Mouse (Mus musculus): ENCODE measurements around the gene Ssbp4. TPM values are rescaled to one million over a fixed set of nuclear protein-coding genes. Genes with fewer than 3 reads are reported as not detected.

Gene Ssbp4
- polyA plus RNA-seq, 2 experiments: 36.3 to 49.5 TPM

DNA sequence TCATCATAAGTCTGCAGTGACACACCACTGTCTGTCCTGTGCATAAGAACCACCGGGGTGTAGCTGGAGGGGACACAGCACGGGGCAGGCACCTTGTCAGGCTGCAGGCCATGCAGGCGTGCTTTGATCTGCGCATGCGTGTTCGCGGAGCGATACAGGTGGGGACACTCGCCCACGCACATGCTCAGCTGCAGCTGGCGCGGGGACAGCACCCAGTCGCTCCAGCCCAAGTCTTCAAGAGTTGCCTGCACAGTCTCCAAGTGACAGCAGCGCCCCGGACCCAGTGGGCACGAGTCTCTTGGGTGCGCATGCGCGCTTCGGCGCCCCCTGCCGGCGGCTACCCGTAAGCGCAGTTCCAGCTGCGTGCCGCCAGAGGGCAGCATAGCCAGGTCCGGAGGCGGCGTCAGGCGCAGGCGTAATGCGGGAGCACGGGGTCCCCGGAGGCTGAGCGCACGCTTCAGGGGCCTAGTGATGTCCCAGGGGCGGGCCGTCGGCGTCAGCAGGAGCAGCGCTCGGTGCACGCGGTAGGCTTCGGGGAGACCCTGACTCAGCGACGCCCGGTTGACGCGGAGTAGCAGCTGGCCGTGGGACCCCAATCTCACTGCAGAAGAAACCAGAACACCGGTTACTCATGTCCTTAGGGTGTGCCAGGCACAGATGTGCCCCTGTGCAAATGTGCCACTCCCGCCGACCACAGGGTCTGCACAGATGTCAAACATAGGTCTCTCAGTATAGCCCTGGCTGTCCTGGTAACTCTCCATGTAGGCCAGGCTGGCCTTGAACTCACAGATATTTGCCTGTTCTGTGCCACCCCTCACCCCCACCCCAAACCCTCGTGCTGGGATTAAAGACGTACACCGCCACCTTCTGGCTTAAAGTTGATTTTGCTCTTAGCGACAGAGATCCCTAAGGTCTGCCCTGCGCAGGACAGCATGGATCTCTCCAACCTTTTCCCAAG, 21.2 kb upstream of the Ssbp4 start:
- DNase-seq (ENCODE audit: low read depth in 3 of 3, low spot score in 3 of 3): peak in 2 of 3 experiments; percentile 62 to 76
- 1% methylated on average over 60 of the region's 60 CpGs for WGBS (ENCODE audit: insufficient replicate concordance)
- peak overlapping the region; percentile 57 for H3K27ac ChIP-seq

DNA sequence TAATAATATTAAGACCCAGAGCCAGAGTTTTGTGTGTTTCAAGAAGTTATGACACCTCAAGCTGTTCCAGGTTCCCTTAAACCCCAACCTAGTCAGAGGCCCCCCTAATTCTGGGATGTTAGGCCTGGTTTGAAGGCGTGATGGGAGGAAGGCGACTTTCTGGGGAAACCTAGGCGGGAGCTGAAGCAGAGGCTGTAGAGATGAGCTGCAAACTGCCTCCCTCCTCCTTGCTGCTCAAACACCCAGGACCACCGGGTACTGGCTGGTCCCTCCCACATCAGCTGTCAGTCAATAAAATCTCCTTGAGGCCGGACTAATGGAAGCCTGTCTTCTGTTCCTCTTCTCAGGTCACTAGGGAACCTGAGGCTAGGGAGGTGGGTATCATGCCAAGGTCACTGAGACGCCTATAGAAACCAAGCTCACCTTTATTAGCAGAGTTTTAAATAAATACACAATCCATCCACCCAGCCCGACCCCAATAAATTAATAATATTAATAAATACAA, 20.4 kb upstream of the Ssbp4 start:
- peaks cover 17 to 25% of the 10 kb centered on the region in 2 experiments for H3K4me1 ChIP-seq (replicated peaks; ENCODE audit: control insufficient read depth in 2 of 2, insufficient read depth in 2 of 2, low read length in 1 of 2)
- TF ChIP-seq EP300 (IDR thresholded peaks at IDR 0.05; ENCODE audit: low read depth) (no peak), CTCF (IDR thresholded peaks at IDR 0.05; ENCODE audit: low read depth) (no peak)
- H3K27me3 ChIP-seq (ENCODE audit: control insufficient read depth, insufficient read depth, low read length): peaks cover 8% of the 10 kb centered on the region
- peak overlapping the region in 1 of 2 experiments; percentile 71; a peak in 2 of 4 replicates for H3K4me3 ChIP-seq (ENCODE audit: insufficient read depth in 1 of 2, low read depth in 2 of 2, low read length in 2 of 2)
- no peaks in the 10 kb centered on the region for H3K36me3 ChIP-seq (replicated peaks; ENCODE audit: control insufficient read depth, insufficient read depth, low read depth)
- WGBS (ENCODE audit: insufficient replicate concordance): 59% methylated on average over 7 of the region's 7 CpGs
- peak overlapping the region; percentile 81 for H3K4me2 ChIP-seq (ENCODE audit: low read depth)
- ATAC-seq (ENCODE audit: insufficient read depth) (no peak), DNase-seq (ENCODE audit: low read depth in 3 of 3, low spot score in 3 of 3) (no peak)
- H3K9me3 ChIP-seq (ENCODE audit: control insufficient read depth, low read length): no peaks in the 10 kb centered on the region
- H3K9ac ChIP-seq (replicated peaks): peak overlapping the region; percentile 72
- peak overlapping the region; percentile 57 for H3K27ac ChIP-seq

More for the DNA sequence above, 21.2 kb upstream of the Ssbp4 start:
- H3K27me3 ChIP-seq (ENCODE audit: control insufficient read depth, insufficient read depth, low read length): peaks cover 8% of the 10 kb centered on the region
- H3K4me1 ChIP-seq (replicated peaks; ENCODE audit: control insufficient read depth in 2 of 2, insufficient read depth in 2 of 2, low read length in 1 of 2): peaks cover 12 to 22% of the 10 kb centered on the region in 2 experiments
- H3K9me3 ChIP-seq (ENCODE audit: control insufficient read depth, low read length): no peaks in the 10 kb centered on the region
- ATAC-seq (ENCODE audit: insufficient read depth): peak; percentile 79
- TF ChIP-seq EP300 (IDR thresholded peaks at IDR 0.05; ENCODE audit: low read depth): no peak
- TF ChIP-seq CTCF (IDR thresholded peaks at IDR 0.05; ENCODE audit: low read depth): peak; percentile 100
- H3K4me3 ChIP-seq (ENCODE audit: insufficient read depth in 1 of 2, low read depth in 2 of 2, low read length in 2 of 2): peak overlapping the region; percentile 71
- H3K9ac ChIP-seq (replicated peaks): peak overlapping the region; percentile 72
- no peaks in the 10 kb centered on the region for H3K36me3 ChIP-seq (replicated peaks; ENCODE audit: control insufficient read depth, insufficient read depth, low read depth)
- H3K4me2 ChIP-seq (ENCODE audit: low read depth): peak overlapping the region; percentile 81

DNA sequence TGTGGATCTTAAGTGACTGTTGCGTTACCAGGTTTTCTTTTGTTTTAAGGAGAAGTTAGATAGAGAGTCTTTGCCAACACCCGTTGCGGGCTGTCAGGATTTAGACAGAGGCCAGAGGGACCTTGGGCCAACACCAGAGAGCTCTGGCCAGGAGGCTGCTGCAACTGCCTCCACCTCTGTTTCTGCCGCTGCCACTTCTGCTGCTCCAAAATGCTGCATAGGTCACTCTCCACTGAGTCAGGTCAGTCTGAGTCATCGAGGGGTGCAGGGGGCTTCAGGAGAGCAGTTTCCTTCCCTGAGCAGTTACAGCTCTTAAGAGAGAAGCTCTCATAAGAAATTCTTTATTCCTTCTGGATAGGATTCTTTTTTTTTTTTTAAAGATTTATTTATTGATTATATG, 18.4 kb upstream of the Ssbp4 start:
- Histone ChIP-seq H3K27ac (no peak overlapping the region), H3K4me3 (ENCODE audit: insufficient read depth in 1 of 2, low read depth in 2 of 2, low read length in 2 of 2) (no peak overlapping the region), H3K9me3 (ENCODE audit: control insufficient read depth, low read length) (no peaks in the 10 kb centered on the region), H3K4me2 (ENCODE audit: low read depth) (no peak overlapping the region), H3K9ac (replicated peaks) (no peak overlapping the region), H3K36me3 (replicated peaks; ENCODE audit: control insufficient read depth, insufficient read depth, low read depth) (no peaks in the 10 kb centered on the region), H3K27me3 (ENCODE audit: control insufficient read depth, insufficient read depth, low read length) (peaks cover 8% of the 10 kb centered on the region), H3K4me1 (replicated peaks; ENCODE audit: control insufficient read depth in 2 of 2, insufficient read depth in 2 of 2, low read length in 1 of 2) (peaks cover 35 to 41% of the 10 kb centered on the region in 2 experiments)
- DNase-seq (ENCODE audit: low read depth in 3 of 3, low spot score in 3 of 3) (no peak), ATAC-seq (ENCODE audit: insufficient read depth) (no peak)
- TF ChIP-seq EP300 (IDR thresholded peaks at IDR 0.05; ENCODE audit: low read depth) (no peak), CTCF (IDR thresholded peaks at IDR 0.05; ENCODE audit: low read depth) (no peak)
- WGBS (ENCODE audit: insufficient replicate concordance): 73% methylated on average over 5 of the region's 5 CpGs

DNA sequence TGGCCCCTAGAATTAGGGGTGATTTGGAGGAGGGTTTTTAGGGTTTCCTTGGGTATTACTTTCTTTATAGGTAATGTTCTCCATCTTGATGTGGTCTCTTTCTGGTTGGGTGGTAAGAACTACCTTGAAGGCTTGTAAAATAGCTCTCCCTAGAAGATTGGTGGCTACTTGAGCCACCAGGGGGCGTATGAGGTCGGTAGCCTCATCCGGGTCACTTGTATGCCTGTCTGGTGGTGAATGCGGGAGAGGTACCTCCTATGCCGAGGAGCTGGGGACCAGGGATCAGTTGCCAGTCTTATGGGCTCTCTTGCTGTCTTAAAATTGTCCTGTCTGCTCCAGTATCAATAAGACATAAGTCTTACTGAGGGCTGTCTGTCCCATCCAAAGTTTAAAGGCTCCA, 16.4 kb upstream of the Ssbp4 start:
- peaks cover 41 to 42% of the 10 kb centered on the region in 2 experiments for H3K4me1 ChIP-seq (replicated peaks; ENCODE audit: control insufficient read depth in 2 of 2, insufficient read depth in 2 of 2, low read length in 1 of 2)
- no peak overlapping the region for H3K9ac ChIP-seq (replicated peaks)
- TF ChIP-seq CTCF (IDR thresholded peaks at IDR 0.05; ENCODE audit: low read depth): peak; percentile 83
- TF ChIP-seq EP300 (IDR thresholded peaks at IDR 0.05; ENCODE audit: low read depth): no peak
- 27% methylated on average over 5 of the region's 5 CpGs for WGBS (ENCODE audit: insufficient replicate concordance)
- DNase-seq (ENCODE audit: low read depth in 3 of 3, low spot score in 3 of 3) (no peak), ATAC-seq (ENCODE audit: insufficient read depth) (no peak)
- H3K4me3 ChIP-seq (ENCODE audit: insufficient read depth in 1 of 2, low read depth in 2 of 2, low read length in 2 of 2): no peak overlapping the region
- H3K27ac ChIP-seq: no peak overlapping the region
- no peaks in the 10 kb centered on the region for H3K36me3 ChIP-seq (replicated peaks; ENCODE audit: control insufficient read depth, insufficient read depth, low read depth)
- no peaks in the 10 kb centered on the region for H3K9me3 ChIP-seq (ENCODE audit: control insufficient read depth, low read length)
- H3K27me3 ChIP-seq (ENCODE audit: control insufficient read depth, insufficient read depth, low read length): no peaks in the 10 kb centered on the region
- no peak overlapping the region for H3K4me2 ChIP-seq (ENCODE audit: low read depth)

DNA sequence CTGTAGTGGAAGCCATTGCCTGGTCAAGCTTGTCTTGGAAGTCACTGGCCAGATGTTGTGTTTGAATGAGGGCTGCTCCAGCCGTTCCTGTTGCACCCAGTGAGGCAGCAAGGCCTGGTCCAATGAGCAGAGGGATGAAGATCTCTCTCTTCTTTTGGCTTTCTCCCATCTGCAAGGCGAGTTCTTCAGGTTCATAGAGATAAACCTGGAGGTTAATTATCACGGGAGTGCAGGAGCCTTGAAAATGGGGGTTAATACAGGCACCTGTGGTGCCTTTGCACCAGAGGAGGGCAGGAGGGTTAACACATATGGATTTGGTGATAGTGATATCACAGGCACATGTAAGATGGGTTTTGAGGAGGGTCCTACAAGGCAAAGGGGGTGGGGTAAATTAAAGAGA, 13.5 kb upstream of the Ssbp4 start:
- WGBS (ENCODE audit: insufficient replicate concordance): 9% methylated on average over 3 of the region's 3 CpGs
- TF ChIP-seq EP300 (IDR thresholded peaks at IDR 0.05; ENCODE audit: low read depth) (peak; percentile 93), CTCF (IDR thresholded peaks at IDR 0.05; ENCODE audit: low read depth) (0 out of 2 replicates have a peak, but pooled peaks have one; percentile 7)
- H3K9ac ChIP-seq (replicated peaks): peak overlapping the region; percentile 38
- H3K4me3 ChIP-seq (ENCODE audit: insufficient read depth in 1 of 2, low read depth in 2 of 2, low read length in 2 of 2): no peak overlapping the region; a peak in 1 of 4 replicates
- no peaks in the 10 kb centered on the region for H3K9me3 ChIP-seq (ENCODE audit: control insufficient read depth, low read length)
- H3K4me1 ChIP-seq (replicated peaks; ENCODE audit: control insufficient read depth in 2 of 2, insufficient read depth in 2 of 2, low read length in 1 of 2): peaks cover 59 to 65% of the 10 kb centered on the region in 2 experiments
- peak overlapping the region; percentile 63 for H3K4me2 ChIP-seq (ENCODE audit: low read depth)
- no peaks in the 10 kb centered on the region for H3K36me3 ChIP-seq (replicated peaks; ENCODE audit: control insufficient read depth, insufficient read depth, low read depth)
- no peaks in the 10 kb centered on the region for H3K27me3 ChIP-seq (ENCODE audit: control insufficient read depth, insufficient read depth, low read length)
- ATAC-seq (ENCODE audit: insufficient read depth): peak; percentile 75
- H3K27ac ChIP-seq: peak overlapping the region; percentile 86
- DNase-seq (ENCODE audit: low read depth in 3 of 3, low spot score in 3 of 3): peak; percentile 74 to 79 (median 78)
